Mouse (Mus musculus) neutrophil, adult 5-6 weeks (primary cell): Measurements from ENCODE around the gene Rpl35. TPM values are rescaled to one million over a fixed set of nuclear protein-coding genes. Genes with fewer than 3 reads are reported as not detected.

Experiments used
- ATAC-seq: fragments of 151-379, 151-347 bp; 2 replicates; pipeline ENCODE4 v1.8.0; 2017; ENCODE audit warnings: mild to moderate bottlenecking, moderate TSS enrichment; ENCODE audit not compliant: insufficient number of reproducible peaks, poor library complexity, low FRiP score, severe bottlenecking; ENCODE audit errors: extremely low read depth
- total RNA-seq: library from RNA; stranded (forward); fragments of 200-1000 nt; gene quantifications from 2 replicates; pipeline ENCODE4 v1.2.3, GENCODE M21; 2017

Rpl35 gene
- total RNA-seq, 1 experiment from 2014 or later = 557 TPM

DNA sequence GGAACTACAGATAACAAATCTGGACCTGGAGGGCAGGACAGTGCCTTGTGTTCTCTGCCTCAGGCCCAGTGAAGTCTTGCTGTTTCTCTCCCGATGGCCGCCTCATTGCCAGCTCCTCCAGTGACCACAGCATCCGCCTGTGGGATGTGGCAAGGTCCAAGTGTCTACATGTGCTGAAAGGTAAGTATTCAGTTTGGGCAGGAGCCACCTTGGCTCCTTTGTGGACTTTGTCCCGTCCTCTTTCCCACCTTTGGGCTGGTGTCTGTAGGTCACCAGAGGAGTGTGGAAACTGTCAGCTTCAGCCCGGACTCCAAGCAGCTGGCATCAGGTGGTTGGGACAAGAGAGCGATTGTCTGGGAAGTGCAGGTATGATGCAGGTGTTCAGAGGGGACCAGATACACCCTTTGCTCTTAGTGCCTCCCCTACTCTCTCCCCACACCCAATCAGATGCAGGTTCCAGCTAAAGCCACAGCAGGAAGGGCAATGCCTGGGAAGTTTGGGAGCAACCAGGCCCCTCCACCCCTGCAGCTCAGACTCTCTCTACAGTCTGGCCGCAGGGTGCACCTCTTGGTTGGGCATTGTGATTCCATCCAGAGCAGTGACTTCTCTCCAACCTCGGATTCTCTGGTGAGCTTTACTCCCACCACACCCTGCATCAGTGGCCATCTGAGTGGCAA lies 5.4 kb downstream of the Rpl35 start:
- no peak for ATAC-seq

DNA sequence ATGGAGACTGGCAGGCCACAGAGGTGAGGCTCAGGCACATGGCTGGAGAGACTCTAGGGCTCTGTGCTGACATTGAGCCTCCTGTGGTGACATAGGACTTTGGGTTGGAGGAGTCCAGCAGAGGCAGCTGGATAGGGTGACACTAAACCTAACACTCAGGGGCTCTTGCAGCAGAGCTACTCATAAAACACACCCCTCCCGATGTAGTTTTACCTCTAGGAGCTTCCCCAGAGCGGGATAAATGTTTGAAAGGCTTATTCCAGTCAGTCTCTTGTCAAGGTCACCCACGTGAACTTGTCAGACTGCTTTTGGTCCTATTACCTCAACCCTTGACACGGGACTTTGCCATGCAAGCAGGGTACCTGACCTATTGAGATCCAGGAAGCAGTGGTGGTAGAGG lies 6.0 kb downstream of the Rpl35 start:
- no peak for ATAC-seq

DNA sequence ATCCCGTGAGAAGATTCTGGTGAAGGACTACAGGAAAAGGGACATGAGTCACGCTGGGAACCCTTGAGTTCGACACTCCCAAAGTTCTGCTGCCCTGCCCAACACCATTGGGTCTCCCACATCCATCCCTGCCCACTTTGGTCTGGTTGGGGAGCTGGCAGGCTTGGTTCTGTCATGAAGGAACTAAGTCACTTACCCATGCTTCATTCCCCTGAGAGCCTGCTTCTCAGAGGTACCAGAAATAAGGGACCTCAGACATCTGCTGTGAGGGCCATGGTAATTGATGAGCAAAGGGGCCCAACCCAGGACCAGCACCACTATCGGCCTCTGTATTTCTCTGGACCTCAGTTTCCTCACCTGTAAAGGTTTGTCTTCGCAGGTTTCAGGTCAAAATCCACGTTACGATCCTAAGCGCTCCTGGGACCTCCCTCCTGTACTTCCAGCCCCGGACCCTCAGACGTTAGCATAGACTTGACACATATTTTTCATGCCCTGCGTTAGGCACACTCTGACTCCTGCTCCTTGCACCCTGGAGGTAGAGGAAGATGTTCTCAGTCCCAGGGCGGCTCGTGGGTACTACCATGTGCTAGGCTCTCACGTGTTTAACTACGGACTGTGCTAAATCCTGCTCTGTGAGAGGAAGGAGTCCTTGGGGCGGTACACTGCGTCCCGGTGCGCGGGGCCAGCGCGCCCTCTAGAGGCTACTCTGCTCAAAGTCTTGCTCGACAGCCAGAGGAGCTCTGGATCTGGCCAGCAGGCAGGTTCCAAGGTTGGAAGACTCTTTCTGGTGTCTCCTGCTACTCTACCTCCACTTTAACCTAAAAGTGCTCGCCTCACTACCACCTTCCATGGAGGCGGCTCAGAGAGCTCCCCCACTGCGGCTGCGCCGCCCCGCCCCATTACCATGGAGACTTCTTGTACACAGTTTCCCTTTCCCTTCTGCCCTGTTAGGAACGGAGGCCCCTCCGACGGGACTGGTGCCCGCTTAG lies 7.7 kb downstream of the Rpl35 start, which contains the start of gene Wdr38:
Gene Wdr38, plus strand, starts transcription at position 91 of the 989 bp plus-strand sequence.
- ATAC-seq = peak; percentile 84

DNA sequence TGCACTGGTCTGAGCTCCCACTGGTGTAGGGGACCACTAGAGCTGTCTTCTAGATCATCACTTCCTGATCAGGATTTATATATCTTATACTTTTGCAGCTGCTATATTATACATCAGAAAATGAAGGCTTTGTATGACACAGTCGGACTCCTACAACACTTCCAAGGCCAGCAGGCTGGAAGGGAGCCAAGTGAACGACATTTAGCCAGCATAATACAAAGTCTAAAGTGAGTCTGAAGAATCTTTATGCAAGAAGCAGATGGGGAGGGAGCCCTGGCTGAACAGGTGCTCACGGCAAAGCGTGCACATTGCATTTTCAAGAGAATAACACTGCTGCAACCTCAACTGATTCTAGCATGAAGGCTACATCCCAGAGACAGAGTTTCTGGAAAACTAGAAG lies 13.0 kb downstream of the Rpl35 start:
- no peak for ATAC-seq

DNA sequence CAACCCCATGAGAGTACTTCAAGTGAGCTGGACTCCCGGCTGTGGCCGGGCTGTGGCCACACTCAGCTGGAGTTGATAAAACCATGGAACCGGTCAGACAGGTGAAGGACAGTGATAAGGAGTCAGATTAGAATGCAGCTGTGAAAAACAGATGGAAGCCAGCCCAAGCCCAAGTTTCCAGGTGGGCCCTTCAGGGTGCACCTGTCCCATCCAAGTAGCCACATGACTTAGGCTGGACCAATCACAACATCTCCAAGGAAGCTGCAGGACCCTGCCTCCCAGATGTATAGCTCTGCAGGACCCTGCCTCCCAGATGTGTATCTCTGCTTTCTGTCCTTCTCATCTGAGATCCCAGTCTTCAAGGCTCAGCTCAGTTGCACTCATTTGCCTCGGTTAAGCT lies 13.4 kb downstream of the Rpl35 start:
- ATAC-seq = no peak

DNA sequence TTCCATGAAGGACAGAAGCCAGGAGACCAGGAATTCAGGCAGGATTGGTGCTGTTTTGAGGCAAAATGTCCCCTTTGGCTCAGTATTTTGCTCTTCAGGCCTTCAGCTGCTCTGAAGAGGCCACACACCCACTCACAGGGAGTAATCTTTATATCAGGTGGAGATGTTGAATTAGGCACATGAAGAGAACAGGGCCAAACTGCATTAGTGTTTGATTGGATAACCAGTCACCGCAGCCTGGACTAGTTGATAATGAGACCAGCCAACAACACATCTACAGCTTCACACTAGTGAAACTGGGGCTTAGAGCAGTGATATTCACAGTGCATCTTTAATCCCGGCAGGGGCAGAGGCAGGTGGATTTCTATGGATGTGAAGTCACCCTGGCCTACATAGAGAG lies 16.5 kb downstream of the Rpl35 start:
- no peak for ATAC-seq

DNA sequence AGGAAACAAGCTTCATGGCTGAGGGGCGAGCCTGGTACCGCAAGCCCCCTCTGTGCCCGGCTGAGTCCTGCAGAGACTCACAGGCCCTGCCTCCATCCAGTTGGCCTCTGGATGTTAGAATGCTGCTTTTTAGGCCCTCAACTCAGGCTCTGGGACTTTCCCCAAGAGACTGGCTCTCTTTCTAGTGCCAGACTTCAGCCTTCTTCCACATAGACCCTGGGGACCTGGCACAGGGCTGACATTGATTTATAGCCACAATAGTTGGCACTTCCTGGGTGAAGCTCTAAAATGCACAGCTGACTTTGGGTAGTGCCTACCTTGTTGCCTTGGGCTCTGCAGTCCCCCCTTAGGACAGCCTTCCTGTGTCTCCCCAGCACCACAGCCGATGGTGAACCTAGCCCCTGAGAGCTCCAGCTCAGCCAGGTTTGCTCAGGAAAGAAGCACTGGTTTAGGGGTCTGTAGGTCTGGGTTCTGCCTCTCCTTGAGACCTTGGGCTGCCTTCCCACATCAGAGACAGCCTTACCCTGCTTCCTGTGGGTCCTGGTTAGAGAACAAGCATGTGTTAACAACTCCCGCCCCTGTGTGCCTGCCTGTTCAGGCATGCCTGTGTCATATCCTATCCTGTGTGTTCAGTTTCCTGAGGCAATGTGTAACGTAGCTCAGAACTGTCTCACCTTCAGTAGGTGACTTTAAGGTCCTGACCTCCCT lies 17.5 kb downstream of the Rpl35 start:
- ATAC-seq = no peak

DNA sequence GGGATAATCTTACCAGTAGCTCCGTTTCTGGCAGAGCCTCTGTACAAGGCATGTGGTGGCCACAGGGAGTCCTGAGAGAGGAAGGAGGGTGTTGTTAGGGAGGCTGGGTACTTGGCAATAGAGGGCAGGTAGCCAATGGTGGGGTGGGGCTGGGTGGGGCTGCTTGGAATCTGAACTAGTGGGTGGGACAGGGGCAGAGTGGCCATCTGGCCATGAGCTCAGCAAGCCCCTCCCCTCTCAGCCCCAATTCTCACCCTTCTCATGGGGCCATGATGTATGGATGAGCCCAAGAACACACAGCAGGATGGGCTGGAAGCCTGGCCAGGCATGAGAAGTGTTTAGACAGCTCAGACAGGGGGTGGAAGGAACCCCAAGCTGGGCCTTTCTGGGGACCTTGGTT lies 18.1 kb downstream of the Rpl35 start:
- ATAC-seq = no peak

DNA sequence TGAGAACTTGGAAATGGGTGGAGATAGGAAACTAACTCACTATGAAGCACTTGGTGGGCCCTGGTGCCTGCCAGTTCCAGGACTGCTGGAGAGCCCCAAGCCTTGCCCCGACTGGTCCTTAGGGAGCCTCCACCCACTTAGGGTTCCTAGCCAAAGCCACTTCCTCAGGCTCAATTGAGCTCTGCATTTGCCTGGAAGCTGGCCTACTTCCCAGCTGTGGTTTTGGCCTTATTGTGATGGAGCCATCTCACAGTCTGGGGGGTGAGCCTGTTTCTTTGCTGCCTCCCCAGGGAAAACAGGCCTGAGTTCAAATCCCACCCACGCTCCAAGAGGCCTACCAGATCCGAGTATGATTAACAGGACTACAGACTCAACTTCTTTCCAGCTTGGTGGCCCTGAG lies 18.8 kb downstream of the Rpl35 start:
- ATAC-seq = no peak

DNA sequence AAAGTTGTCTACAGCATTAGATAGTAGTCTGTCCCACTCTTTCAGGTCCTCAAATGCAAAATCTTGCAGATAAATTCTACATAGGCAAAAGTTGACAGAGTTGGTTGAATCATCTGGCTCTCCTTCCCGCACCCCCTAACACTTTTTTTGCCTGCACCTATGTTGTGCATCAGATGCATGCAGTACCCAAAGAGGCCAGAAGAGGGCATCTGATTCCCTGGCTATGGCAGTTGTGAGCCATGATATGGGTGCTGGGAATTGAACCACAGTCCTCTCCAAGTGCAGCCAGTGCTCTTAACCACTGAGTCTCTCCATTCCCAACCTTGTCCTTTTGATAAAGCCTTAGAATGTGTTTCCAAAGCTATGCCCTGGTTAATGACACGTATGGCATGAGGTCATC lies 22.0 kb downstream of the Rpl35 start:
- ATAC-seq = no peak

DNA sequence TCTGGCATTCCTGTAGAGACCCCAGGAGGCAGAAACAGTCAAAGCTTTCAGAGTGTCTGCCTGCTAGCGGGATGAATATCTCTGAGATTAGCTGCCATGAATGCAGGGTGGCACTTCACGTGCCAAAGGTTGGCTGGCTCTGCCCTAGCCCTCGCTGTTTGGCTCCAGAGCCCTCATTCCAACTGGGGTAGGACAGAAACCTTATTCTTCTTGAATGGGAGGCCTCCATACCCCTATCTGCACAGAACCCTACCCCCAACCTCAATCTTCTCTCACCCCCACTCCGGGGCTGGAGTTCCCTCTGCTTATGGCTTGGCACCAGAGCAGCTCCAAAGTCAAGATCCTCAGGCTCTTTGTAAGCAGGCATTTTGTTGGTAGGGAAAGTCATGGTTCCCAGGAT lies 27.6 kb downstream of the Rpl35 start:
- no peak for ATAC-seq

DNA sequence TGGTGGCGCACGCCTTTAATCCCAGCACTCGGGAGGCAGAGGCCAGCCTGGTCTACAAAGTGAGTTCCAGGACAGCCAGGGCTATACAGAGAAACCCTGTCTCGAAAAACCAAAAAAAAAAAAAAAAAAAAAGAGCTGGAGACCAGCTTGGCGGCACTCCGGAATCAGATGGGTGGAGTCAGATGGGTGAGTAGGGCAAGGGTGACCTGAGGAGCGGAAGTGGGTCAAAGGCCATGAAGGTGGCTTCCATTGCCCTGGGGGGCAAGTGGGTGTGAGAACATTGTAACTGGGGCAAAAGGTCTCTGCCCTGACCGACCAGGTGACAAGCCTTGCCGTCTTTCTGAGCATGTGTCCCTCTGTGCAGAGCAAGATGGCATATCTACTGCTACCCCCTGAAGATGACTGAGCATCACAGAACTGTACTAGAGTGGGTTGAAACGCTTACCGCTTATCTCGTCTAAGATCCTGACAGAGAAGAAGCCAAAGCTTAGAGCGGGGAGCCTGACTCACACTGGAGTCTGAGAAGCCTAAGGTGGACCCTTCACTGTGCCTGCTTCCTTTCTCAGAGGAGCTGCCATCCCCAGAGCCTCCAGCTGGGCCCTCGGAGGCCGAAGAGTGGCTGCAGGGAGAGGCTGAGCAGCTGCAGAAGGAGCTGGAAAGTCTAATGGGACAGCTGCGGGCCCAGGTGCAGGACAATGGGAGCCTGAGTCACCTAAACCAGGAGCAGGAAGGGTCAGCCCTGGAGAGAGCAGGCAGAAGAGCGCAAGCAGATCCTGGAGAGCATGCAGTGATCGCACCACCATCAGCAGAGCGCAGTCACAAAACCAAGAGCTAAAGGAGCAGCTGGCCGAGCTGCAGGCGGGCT lies 29.3 kb downstream of the Rpl35 start:
- no peak for ATAC-seq

DNA sequence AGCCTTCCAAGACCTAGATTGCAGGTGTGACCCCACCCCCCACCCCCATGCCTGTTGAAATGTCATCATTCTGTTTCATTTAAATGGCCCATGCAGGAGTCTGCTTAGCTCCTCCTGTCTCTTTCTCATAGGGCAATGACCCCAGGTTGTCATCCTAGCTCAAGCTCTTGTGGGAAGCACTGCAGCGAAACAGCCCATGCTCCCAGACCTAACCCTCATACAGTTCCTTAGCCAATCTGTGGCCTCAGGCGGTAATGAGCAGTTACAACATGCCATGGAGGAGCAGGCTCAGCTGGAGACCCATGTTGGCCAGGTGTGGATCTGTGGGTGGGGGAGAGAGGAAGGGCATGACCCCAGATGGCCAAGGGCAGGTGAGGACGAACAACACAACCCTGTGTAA lies 30.2 kb downstream of the Rpl35 start:
- no peak for ATAC-seq

DNA sequence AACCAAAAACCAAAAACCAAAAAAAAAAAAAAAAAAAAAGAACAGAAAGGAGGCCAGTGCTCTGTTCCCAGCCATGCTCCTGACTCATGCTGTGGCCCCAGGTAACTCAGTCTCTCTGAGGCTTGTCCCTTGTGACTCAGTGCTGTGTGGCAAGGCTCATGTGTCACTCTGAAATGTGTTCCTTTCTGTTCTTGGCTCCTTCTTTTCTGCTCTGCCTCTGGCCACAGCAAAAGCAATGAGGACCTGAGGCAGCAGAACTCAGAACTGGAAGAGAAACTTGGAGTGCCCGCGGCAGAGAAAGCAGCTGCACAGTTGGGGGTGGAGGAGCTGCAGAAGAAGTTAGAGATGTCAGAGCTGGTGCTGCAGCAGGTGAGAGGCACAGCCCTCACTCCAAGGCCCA lies 31.3 kb downstream of the Rpl35 start:
- ATAC-seq = no peak

DNA sequence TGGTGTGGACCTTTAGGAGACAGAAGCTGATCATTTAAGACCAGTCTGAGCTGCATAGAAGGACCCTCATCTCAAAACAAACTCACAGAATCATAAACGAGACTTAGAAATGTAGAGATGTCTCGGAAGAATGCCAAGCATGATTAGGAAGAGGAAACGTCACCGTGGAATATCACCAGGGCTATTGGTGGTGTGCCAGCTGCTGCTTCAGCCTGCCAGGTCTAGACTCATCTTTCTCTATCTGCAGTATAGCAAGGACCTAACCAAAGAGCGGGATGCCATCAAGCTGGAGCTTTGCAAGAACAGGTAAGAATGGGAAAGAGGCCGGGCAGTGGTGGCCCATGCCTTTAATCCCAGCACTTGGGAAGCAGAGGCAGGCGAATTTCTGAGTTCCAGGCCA lies 31.7 kb downstream of the Rpl35 start:
- no peak for ATAC-seq

DNA sequence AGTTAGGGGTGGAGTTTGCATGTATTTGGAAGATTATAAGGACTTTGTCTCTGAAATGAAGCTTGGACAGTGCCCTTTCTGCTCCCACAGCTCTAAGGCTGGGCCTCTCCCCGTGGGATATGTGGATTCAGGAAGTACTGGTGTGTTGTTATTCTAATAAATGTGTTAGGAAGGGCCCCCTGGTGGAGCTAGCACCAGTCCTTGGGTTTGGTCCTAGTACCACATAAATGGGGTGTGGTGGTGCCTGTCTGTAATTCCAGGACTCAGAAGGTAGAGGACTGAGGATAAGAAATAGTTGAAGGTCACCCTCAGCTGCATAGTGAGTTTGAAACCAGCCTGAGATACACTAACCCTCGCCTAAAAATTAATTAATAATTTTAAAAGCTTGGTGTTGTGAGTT lies 32.2 kb downstream of the Rpl35 start:
- no peak for ATAC-seq

DNA sequence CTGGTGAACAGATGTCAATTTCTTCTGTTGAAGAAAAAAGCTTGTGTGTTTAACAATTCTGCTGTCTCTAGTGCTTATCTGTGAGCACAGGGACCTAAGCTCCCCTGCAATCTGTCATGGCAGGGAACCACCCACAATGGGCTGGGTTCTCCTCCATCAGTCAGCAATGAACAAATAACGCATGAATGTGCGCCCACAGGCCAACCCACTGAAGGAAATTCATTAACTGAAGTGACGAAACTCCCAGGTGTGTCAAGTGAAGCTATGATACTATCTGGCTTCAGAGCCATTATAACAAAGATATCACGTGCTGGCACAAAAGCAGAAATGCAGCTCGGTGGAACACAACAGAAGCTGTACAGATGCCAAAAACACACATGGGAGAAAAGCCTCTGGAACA lies 35.4 kb downstream of the Rpl35 start:
- ATAC-seq = no peak

DNA sequence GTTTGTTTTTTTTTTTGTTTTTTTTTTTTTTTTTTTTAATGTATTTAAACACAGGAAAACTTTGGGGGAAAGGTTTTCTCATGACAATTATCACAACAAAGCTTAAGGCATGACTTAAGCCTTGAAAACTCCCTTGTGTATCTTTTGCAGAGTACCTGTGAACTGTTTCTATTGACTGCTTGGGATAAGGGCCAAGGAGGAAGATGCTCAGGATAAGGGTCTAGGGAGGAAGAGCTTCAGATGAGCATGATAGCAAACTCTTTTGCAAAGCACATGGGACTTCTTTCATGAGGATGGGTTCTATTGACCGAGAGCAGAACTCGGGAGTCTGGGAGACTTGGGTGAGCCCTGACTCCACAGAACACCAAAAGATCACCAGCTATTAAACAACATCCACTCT lies 35.8 kb downstream of the Rpl35 start:
- ATAC-seq = no peak

DNA sequence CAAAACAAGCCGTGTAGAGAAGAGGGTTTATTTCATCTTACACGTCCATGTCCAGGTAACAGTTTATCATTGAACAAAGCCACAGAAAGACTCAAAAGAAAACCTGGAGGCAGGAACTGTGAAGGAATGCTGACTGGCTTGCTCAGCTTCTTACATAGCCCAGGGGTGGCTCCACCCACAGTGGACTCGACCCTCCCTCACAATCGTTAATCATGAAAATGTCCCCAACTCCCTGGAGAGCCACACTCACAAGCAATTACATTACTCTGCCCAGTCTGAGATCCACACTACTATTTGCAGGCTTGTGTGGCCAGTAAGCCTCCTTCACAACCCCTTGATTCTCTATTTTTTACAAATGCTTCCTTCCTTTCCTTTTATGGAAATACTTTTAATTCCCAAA lies 41.2 kb downstream of the Rpl35 start:
- no peak for ATAC-seq
